10 mouse cellular contexts compared by ENCODE assay signal in genomic region chr17:17749371-17749770, GRCm38 (mm10). TPM values are rescaled to one million over a fixed set of nuclear protein-coding genes. Genes with fewer than 3 reads are reported as not detected.
DNase-seq lines count a peak whose midpoint lies in the region; ATAC-seq and TF ChIP-seq lines count a peak whose summit lies in the region.
"Not testable (repeated sequence)": the region's sequence is repeated elsewhere in the genome, so short reads cannot be mapped to it uniquely, and the experiment has no call there.
"Had no signal": no experiment of that assay in that cellular context is flagged by ENCODE, and none has a peak within 500 bp of the region (broad histone marks: within the 10 kb centered on the region; RNA-seq: fewer than 3 reads in every experiment).

No protein-coding gene starts in this region.

- intact Hi-C loops in left cerebral cortex, postnatal 14 days (cut with DNase I), result loop anchor here (2.0 kb wide), 1 partner anchor 353 kb away; no protein-coding TSS in a partner anchor

- H3K4me1 ChIP-seq in kidney, adult 2 months (ENCODE audit: control insufficient read depth, insufficient read depth, low read length); midbrain, embryonic 14.5 days (ENCODE audit: control insufficient read depth, insufficient read depth, low read length): not testable (repeated sequence)

- DNase-seq in adrenal gland, postnatal 14 days, result peak; percentile 57
- DNase-seq in embryo, embryonic 11 days, result peak; percentile 65
- peak; percentile 23 to 63 for DNase-seq in heart, adult 18-20 months
- DNase-seq in kidney, adult 2 months, result peak; percentile 50
- DNase-seq in left cerebral cortex, postnatal 14 days (ENCODE audit: low spot score in 2 of 2), result peak; percentile 72 to 77
- peak; percentile 82 for DNase-seq in midbrain, embryonic 14.5 days
- DNase-seq in splenic B cell, adult 2 months (ENCODE audit: low read depth, low spot score), result peak; percentile 62

- H3K27me3 ChIP-seq in kidney, adult 2 months (replicated peaks; ENCODE audit: control insufficient read depth, insufficient read depth, low read length); midbrain, embryonic 14.5 days (ENCODE audit: control insufficient read depth, insufficient read depth, low read length); splenic B cell, adult 2 months (ENCODE audit: control insufficient read depth, insufficient read depth, low read length, poor library complexity, severe bottlenecking): not testable (repeated sequence)

- TF ChIP-seq CTCF in kidney, adult 2 months (conservative IDR thresholded peaks at IDR 0.05; ENCODE audit: insufficient read depth, insufficient read length, low read depth, low read length), result peak; percentile 38

- H3K9me3 ChIP-seq in midbrain, embryonic 14.5 days (ENCODE audit: control insufficient read depth, low read length), result not testable (repeated sequence)

- H3K4me2 ChIP-seq in midbrain, embryonic 14.5 days (ENCODE audit: low read length), result not testable (repeated sequence)

- peak; percentile 91 for ATAC-seq in CD4-positive, CD25-positive, alpha-beta regulatory T cell, adult 4 months
- not testable (repeated sequence) for ATAC-seq in midbrain, embryonic 14.5 days (ENCODE audit: low FRiP score, low TSS enrichment)

- H3K9ac ChIP-seq in midbrain, embryonic 14.5 days (replicated peaks; ENCODE audit: low read length), result not testable (repeated sequence)

- TF ChIP-seq POLR2A in kidney, adult 2 months (IDR thresholded peaks at IDR 0.05; ENCODE audit: low read depth, low read length), result not testable (repeated sequence)

- 3% methylated on average over 4 of the region's 4 CpGs for WGBS in kidney, adult 2 months
- 6% methylated on average over 4 of the region's 4 CpGs for WGBS in midbrain, embryonic 14.5 days

- not testable (repeated sequence) for H3K36me3 ChIP-seq in kidney, adult 2 months (ENCODE audit: control insufficient read depth, insufficient read depth, low read length); midbrain, embryonic 14.5 days (ENCODE audit: control insufficient read depth, insufficient read depth, low read length); splenic B cell, adult 2 months (ENCODE audit: control insufficient read depth, insufficient read depth, low read length, poor library complexity, severe bottlenecking)

- not testable (repeated sequence) for H3K4me3 ChIP-seq in kidney, adult 2 months (ENCODE audit: insufficient read depth, low read depth, low read length); midbrain, embryonic 14.5 days (replicated peaks; ENCODE audit: low read depth, low read length)

- H3K27ac ChIP-seq in kidney, adult 2 months (ENCODE audit: insufficient read depth, low read depth, low read length); midbrain, embryonic 14.5 days (replicated peaks; ENCODE audit: low read depth, low read length): not testable (repeated sequence)

RNA-seq across cellular contexts. Expression of gene Vmn2r90, which starts 45.8 kb away (rescaled TPM):
- under 1 TPM in 1 of 2 experiments, not detected in 1; 0.12 TPM for polyA plus RNA-seq in CD4-positive, CD25-positive, alpha-beta regulatory T cell, adult 4 months (2017; shearing (Covaris generic))
- not detected in 2 replicates for total RNA-seq in adrenal gland, postnatal 14 days (2021)
- total RNA-seq in heart, adult 18-20 months (2021), result not detected
- 0.03 TPM in 1 of 2 replicates, not detected in the other for polyA plus RNA-seq in kidney, adult 2 months (2012; rRNA removed)
- not detected for total RNA-seq in left cerebral cortex, postnatal 14 days (2021)
- not detected in 2 replicates for polyA plus RNA-seq in midbrain, embryonic 14.5 days (2014; fragmentation: Nextera tagmentation; extraction: Ambion mirVana)
- polyA plus RNA-seq: heart, embryonic 16.5 days; midbrain, embryonic 12.5 days had no signal
